Mouse (Mus musculus): Measurements from ENCODE around the gene Wnt8b.
"Not testable (repeated sequence)": the region's sequence is repeated elsewhere in the genome, so short reads cannot be mapped to it uniquely, and the experiment has no call there.

Gene Wnt8b

DNA sequence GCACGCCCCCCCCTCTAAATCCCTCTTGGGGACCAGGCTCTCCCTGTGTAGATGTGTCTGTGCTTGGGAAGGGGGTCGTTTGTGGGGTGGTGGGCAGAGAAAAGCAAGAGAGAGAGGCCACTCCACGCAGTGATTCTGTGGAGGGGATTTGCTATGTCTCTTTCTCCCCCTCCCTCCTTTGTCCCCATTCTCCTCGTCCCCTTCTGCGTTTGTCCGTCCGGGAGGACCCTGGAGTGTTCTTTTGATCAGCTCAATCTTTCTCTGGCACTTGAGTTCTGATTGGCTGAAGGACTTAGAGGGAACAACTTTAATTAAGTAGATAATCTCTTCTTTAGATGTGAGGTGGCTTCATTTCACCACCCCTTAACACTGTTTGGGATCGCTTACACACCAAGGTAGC, at the start of gene Wnt8b:
TSS of gene Wnt8b (plus strand) at position 345 of the 400 bp plus-strand sequence.
- no peak for DNase-seq (ENCODE audit: low spot score in 2 of 2)

DNA sequence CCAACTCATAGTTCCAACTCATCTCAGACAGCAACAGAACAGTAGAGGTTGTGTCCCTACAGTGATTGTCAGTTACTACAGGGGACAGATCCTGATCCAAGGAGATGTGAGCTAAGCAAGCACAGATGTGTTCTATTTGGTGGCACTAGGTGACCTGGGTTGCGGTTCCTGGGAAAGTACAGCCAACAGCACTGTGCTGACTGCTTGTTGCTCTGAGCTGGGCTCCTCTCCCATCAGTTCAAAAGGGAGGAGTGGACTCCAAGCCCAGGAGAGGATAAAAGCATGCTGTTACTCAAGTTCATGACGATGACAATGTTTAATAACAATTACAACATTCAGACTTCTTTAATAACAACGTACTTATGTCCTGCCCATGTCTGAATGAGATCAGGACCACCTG, 47.5 kb upstream of the Wnt8b start:
- DNase-seq (ENCODE audit: low spot score in 2 of 2): no peak

DNA sequence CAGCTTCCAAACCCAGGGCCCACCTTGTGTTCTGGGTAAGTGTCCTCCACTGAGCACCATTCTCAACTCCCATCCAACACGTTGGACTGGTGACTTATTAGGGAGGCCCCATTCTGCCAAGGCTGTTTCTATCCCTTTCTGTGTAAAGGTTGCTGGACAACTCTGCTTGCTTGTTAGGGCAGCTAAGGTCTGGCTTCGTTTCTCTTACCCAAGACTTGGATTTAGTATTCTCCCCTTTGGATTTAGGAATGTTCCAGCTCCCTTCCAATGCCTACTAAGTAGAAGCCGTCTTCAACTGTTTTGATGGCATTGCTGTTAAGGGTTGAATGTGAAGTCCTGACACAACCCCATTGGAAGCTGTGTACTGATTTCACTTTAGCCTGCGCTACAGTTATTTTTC, 45.3 kb upstream of the Wnt8b start:
- no peak for DNase-seq (ENCODE audit: low spot score in 2 of 2)

DNA sequence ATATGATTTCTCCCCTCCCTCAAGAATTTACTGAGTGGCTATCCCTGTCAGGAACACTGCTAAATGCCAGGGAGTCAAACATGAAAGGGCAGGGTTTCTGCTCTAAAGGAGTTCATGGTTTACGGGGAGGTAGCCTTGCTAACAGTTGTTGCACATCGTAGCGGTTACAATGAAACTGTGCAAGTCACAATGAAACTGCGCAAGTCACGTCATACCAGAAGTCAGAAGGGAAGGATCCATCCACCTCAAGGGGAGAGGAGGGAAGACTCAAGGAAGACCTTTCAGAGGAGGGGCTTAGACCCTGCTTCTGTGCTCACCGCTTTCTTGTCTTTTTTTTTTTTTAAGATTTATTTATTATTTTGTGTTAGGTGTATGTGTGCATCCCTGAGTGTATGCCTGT, 38.4 kb upstream of the Wnt8b start:
- DNase-seq (ENCODE audit: low spot score in 2 of 2): no peak

DNA sequence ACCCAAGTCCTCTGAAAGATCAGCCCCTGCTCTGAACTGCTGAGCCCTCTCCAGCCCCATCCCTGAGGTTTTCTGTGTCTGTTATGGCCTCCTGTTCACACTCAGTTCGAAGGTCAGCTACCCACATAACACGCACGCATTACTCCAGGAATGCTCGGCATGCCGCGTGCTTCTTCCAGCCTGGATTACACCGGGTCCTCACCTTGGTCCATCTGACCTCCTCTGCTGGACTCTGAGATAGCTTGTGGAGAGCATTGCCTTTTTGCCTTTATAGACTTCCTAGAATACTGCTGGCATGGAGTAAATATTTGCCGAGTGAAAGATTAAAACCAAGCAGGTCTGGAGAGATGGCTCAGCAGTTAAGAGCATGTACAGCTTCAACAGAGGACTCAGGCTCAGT, 37.9 kb upstream of the Wnt8b start:
- DNase-seq (ENCODE audit: low spot score in 2 of 2): no peak

DNA sequence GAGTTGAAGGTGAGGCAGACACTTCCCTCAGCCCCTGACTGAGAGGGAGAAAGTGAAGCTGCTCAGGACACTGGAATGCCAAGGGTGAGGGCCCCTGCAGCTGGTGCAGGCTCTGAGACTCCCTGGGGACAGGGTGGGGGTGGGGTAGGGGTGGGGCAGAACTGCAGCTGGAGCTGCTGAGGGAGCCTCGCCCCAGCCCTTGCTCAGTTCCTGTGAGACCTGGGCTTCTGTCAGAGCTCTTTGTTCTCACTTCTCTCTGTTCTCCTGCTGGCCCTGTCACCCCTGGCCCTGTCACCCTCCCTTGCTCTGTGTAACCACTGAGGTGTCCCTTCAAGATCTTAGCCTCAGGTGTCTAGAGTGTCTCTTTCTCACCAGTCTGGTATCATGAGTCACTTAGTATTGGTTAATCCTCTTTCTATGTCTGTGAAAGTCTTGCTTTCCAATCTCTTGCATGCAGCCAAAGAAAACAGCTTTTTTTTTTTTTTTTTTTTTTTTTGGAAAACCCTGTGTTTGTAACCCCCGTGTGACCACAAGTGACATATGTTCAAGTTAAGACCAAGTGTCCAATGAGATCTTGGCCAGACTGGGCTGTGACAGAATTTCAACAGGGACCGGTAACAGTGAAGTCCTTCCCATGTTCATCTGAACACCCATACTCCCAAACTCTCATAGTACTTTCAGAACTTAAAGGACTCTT, 35.8 kb upstream of the Wnt8b start:
- no peak for DNase-seq (ENCODE audit: low spot score in 2 of 2)

DNA sequence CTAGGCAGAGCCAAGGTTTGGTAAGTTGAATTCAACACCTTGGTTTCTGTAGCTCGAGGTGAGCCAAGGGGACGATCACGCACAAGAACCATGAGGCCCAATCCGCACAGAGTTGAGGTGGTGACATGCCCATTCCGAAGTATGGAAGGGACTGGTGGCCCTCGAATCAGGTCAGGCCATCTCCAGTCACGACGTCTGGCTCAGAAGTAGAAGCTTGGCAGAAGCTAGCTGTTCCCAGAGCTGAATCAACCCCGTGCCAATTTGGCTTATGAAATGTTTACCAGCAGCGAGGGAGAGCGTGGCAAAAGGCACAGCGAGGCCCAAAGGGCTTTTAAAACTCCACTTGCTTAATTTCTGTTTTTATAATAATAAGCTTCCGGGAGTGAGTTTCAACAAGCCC, 34.6 kb upstream of the Wnt8b start:
- no peak for DNase-seq (ENCODE audit: low spot score in 2 of 2)

DNA sequence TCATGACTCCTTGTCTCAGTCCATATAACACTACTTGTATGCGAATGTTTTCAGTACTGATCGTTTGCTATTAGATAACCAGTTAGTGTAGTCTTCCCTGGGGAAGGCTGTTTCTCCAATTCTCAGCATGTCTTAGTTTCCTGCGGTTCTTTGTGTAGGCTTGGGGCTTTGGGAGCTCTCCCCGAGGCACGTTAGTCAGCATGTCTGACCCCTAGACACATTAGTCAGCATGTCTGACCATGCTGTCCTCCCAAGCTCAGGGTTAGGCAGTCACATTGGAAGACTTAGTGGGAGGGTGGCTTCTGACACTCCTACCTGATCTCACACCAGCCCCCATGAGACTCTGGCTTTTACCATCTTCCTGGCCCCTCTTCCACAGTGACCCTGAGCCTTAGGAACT, 32.8 kb upstream of the Wnt8b start:
- no peak for DNase-seq (ENCODE audit: low spot score in 2 of 2)

DNA sequence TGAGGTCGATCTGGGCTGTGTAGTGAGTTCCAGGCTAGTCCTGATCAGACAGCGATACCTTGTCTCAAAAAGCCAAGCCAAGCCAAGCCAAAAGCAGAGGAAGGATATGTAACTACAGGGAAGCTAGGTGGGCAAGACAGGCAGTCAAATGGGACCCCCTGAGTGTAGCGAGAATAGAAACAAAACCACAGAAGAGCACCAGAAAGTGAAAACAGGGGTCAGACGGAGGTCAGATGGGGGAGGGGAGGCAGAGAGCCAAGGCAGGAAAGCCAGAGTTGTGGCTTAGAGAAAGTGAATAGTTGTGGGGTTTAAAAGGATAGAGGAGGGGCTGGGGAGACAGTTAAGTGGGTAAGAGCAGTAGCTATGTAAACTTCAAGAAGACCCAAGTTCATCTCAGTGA, 31.8 kb upstream of the Wnt8b start:
- no peak for DNase-seq (ENCODE audit: low spot score in 2 of 2)

DNA sequence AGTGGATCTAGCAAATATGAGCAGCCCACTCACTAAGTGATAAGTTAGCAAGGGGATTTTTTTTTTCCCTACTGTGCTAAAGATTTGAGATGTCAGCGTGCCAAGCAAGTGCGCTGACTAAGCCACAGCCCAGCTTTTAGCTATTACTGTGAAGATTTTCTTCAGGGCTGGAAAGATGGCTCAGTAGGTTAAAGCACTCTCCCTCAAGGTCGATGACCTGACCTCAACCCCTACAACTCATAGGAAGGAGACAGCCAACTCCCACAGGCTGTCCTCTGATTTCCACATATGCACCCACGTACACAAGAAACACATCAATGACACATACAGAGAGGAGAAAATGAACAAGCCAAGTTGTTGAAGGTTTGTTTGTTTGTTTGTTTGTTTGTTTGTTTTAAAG, 31.1 kb upstream of the Wnt8b start:
- DNase-seq (ENCODE audit: low spot score in 2 of 2): no peak

DNA sequence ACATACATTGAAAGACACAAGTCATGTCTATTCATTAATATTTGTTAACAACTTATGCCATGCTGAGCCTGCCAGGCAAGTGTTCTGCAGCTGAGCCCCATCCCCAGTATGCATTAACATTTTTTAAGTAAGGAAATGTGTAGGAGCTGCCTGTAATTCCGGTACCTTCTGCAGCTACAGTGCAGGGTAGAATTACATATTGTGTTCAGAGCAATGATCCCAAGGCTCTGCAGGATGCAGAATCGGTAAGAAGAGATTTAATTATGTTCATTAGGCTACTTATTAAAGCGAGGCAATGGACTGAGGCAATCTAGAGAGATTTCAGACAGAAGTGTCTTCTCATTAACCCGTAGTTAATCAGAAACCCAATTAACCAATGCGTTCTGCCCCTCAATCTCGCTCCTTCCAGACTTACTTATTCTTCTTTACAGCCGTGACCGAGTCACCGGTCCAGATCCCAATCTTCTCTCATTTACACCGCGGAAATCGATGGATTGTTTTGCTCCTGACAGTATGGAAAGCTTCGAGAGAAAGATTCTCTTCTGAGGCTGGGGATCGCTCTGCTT, 27.2 kb upstream of the Wnt8b start:
- DNase-seq (ENCODE audit: low spot score in 2 of 2): not testable (repeated sequence)

DNA sequence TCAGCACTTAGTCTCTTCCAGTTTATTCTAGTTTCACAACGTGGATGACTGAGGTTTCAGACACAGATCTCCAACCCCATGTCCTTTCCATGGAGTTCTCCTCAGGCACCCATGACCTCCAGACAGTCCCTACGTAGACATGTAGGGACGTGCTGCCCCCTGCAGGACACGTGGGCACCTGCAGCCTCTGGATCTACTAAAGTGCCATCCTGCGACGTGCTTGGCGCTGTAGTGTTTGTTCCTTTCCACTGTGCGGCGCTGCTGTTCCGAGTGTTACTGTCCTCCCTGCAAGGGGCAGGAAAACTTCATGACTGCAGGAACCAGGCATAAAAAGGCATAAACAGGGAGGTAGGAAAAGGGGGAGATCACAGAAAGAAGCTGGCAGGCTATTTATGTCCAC, 19.1 kb upstream of the Wnt8b start:
- DNase-seq (ENCODE audit: low spot score in 2 of 2): peak; percentile 44 to 59

DNA sequence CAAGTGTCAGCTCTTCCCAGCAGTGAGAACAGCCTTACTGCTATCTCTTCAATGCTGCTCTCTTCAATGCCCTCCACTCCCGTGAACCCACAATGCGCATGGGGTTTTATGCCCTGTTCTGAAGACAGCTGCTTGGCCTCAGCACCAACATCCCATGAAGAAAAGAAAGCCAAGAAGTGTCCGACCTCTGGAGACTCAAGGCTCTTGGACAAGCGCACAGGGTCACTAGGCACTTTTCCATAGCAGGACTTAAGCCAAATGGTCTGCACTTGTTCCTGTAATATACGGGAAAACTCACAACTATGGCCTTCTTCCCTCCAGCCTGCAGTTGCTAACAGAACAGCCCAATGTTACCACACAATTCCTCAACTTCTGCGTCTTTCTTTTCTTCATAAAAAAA, 18.0 kb upstream of the Wnt8b start:
- DNase-seq (ENCODE audit: low spot score in 2 of 2): no peak

DNA sequence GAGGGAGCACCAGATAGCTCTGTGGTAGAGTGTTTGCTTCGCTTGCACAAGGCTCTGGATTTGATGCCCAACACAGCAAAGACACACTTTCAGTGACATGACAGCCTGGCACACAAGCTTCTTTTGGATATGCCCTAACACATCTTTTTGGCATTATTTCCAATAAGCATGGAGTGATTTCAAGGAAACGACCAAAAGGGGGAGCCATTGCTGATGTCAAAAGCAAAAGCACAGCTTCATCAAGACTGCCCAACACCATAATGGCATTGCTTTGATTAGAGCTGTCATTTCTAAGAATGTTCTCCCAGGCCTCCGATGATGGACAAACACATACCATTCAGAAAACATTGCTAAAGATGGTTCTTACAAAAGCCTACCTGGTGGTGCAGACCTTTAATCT, 16.7 kb upstream of the Wnt8b start:
- DNase-seq (ENCODE audit: low spot score in 2 of 2): no peak

DNA sequence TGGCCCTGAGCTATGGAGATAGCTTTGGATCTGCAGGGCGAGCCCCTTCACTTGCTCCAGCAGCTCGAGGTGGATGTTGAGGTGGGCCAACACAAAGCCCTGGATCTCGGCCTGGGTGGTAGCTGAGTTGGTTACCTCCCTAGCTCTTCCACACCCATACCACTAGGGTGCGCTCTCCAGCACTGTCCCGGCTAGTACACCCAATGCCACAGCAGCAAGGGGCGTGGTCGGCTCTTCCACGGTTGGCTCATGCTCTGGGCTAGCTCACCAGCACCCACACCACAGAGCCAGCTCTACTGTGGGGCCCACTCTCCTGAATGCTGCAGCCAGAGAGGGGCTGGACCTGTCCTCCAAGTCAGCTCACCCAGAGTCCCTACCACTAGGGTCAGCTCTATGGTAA, 6.0 kb upstream of the Wnt8b start:
- DNase-seq (ENCODE audit: low spot score in 2 of 2): no peak

DNA sequence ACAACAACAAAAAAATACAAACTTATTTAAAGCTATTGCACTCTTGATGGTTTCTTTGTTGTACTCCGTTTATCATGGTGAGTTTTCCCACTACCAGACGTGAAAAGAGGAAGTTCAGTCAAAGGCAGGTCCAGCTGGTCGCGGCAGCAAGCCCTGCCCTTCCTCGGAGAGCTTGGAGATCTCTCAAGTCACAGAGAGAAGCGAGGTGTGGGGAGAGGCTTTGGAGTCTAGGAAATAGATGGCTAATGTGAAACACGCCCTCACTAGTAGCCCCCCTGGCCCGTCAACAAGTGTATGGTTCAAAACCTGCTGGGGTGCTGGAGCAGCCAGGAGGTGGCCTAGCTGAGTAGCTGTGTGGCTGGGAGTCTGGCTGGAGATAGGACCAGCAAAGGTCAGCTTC, 3.2 kb downstream of the Wnt8b start:
- DNase-seq (ENCODE audit: low spot score in 2 of 2): no peak

DNA sequence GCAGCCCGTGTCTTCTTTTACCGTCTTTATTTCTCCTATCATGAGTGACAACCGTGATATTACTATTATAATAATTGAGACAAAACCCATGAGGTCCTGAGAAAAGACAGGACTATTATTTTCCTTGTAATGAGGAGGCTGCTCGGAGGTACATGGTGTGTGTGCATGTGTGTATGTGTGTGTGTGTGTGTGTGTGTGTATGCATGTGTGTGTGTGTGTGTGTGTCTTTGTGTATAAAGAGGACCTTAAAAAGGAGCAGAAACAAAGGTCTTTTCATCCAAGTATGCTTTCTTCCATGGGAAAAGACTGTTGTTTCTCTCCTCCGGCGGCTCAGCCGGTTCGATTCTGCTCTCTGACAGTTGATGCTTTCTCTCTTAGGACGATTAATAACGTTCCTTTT, 3.7 kb downstream of the Wnt8b start:
- DNase-seq (ENCODE audit: low spot score in 2 of 2): no peak

DNA sequence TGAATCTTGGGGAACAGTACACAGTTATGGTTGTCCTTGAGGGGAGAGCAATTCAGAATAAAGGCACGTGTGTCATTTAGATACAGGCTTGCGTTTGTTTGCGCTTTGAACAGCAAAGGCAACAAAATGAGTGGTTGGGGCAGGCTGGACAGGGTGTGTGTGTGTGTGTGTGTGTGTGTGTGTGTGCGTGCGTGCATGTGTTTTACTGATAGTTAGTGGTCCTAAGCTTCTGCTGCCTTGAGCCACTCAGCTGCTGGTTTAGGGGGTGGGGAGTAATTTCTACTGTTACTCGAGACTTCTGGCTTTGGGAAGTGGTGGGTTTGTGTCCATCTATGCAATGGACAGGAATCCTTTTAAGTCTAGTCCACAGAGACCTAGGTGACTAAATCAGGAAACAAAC, 5.7 kb downstream of the Wnt8b start:
- no peak for DNase-seq (ENCODE audit: low spot score in 2 of 2)

DNA sequence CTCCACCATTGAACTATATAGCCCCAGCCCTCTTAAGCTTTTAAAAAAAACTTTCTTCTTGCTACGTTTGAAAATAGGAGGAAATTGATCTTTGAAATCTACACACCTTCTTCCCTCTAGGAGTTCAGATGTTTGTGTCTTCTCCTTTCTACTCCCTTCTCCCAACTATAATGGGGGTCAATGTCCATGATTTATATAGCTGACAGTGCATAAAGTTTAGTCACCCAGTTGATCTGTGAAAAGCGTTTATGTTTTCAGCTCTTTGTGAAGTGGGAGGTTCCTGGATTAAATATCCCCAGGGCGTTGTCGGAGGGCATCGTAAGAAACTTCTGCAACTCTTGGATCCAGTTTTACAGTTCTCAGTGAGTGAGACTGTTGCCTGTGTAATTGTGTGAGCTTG, 7.0 kb downstream of the Wnt8b start:
- DNase-seq (ENCODE audit: low spot score in 2 of 2): no peak

DNA sequence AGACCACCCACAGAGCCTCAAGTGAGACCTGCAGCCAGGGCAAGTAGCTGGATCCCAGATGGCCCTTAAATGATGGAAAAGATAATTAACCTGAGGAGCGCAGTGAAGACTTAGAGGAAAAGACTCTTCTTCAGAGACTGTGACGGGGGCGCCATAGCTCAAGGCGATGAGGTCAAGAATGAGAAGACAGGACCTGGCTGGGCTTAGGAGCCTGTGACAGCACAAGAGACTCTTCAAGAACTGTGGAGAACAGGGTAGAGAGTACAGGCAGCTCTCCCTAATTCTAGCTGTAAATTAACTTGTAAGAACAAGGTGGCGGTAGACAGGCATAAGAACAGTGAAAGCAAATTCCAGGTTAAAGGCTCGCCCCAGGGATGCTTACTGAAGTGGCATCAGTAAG, 8.7 kb downstream of the Wnt8b start:
- no peak for DNase-seq (ENCODE audit: low spot score in 2 of 2)

DNA sequence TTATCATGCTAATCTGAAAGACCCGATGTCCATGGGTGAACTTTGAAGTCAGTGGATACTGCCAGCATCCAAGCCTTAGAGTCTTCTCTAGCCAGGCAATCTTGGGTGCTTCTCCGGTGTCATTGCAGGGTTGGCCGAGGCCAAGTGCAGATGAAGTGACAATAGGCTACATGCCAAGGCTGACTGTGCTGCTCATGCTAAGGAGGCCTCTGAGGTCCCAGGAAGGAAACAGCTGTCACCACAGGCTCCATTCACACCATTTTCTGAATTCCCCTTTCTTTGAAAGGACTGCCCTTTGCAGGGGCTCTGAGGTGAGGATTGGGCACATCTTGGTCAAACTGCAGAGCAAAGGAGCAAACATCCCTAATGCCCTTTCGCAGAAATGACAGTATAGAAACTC, 9.5 kb downstream of the Wnt8b start:
- DNase-seq (ENCODE audit: low spot score in 2 of 2): no peak

DNA sequence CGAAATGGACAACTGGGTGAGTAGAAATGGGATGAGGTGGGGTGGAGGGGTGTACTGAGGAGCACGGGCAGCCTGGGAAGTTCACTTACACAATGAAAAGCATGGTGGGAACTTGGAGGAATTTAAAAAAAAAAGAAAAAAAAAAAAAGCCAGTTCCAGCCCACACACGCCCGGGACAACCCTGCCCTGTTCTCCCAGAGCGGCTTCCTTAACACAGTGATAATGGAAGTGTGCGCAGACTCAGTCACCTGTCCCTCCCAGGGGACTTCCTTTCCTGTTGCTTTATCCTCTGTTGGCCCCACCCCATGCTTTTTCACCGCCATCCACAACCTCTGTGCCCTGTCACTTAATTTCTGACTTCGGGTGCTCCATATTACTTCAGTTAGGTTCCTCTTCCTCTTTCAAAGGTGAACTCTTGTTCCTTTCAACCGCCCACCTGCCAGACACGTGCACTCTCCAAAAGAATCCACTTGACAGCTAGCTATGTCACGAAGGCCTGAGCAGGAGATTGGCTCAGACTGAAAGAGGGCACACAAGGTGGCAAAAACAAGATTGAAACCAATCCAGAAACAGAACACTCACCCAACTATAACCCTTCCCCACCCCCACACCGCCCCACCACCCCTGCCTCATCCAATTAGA, 17.4 kb downstream of the Wnt8b start:
- DNase-seq (ENCODE audit: low spot score in 2 of 2): no peak

DNA sequence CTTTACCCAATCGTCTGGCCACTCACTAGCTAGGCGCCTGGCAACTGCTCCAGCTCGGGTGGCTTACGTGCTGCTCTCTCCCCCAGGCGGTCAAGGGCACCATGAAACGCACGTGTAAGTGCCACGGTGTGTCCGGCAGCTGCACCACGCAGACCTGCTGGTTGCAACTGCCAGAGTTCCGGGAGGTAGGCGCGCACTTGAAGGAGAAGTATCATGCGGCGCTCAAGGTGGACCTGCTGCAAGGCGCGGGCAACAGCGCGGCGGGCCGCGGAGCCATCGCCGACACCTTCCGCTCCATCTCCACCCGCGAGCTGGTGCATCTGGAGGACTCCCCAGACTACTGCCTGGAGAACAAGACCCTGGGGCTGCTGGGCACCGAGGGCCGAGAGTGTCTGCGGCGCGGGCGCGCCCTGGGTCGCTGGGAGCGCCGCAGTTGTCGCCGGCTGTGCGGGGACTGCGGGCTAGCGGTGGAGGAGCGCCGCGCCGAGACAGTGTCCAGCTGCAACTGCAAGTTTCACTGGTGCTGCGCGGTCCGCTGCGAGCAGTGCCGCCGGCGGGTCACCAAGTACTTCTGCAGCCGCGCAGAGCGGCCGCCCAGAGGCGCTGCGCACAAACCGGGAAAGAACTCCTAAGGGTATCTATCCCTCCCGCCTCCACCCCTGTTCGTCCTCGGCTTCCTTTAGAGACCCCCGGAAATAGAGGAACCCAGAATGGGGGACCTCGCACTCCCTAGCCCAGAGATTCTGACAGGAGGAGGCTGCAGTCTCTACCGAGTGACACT, 18.4 kb downstream of the Wnt8b start:
- DNase-seq (ENCODE audit: low spot score in 2 of 2): no peak

Measured in frontal cortex, postnatal 14 days (tissue).